Comparison of ENCODE assay signal across 8 mouse cellular contexts in the genomic region with DNA sequence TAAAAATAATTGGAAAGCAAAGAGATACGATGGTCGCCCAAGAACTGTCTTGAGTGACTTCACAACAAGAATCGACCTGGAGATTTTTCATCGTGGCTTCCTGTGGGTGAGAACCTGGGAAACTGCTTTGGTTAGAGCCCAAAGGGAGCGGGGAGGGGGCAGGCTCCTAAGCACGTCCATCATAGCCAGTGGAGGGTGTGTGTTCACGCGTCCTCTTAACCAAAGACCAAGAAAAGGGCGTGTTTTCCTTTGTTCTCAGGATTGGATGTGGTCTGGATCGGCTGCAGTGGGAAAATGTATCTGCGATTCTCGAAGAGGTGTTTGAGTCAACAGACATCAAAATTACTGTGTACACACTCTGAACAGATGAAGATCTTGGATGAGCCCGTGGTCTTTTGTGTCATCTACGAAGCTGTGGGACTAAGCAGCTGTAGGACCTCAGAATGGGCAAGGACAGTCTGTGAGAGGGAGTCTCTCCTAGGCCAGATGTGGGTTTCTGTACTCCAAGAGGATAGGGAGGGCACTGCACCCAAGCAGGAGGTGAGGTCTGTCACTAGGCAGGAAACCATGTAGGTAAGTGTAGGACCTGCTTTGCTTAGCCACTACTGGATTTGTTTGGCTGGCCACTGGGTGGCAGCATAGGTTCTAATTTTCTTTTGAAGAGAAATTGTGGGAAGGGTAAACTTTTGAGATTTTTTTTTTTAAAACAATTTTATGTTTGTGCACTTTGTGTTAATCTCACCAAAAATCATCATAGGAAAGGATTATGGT. TPM values are rescaled to one million over a fixed set of nuclear protein-coding genes. Genes with fewer than 3 reads are reported as not detected.
A peak's percentile ranks its signal among the peaks of the same experiment; 100 is the strongest.
DNase-seq lines count a peak whose midpoint lies in the region; ATAC-seq and TF ChIP-seq lines count a peak whose summit lies in the region.

No protein-coding gene starts in this region.

- peak; percentile 35; the same call in 1 of the 2 replicates for TF ChIP-seq CTCF in G1E (IDR thresholded peaks at IDR 0.05; ENCODE audit: low read depth, low read length)
- TF ChIP-seq CTCF in lung, adult 2 months (IDR thresholded peaks at IDR 0.05; ENCODE audit: insufficient read depth, low read length): peak; percentile 31

- peak; percentile 63 for ATAC-seq in G1E (ENCODE audit: extremely low read depth, insufficient number of reproducible peaks, low FRiP score, poor library complexity, severe bottlenecking)
- ATAC-seq in heart, embryonic 16.5 days (replicated peaks; ENCODE audit: extremely low read depth, insufficient read depth, low FRiP score): peak; percentile 47
- ATAC-seq in neural tube, embryonic 15.5 days (ENCODE audit: low FRiP score): peak; percentile 79

- H3K4me1 ChIP-seq in G1E (ENCODE audit: insufficient read depth, low read depth, low read length): peaks cover 43% of the 10 kb centered on the region
- peaks cover 14% of the 10 kb centered on the region for H3K4me1 ChIP-seq in heart, embryonic 16.5 days (ENCODE audit: control insufficient read depth, insufficient read depth, low read length)
- no peaks in the 10 kb centered on the region; the same call in 1 of the 2 replicates for H3K4me1 ChIP-seq in lung, adult 2 months (ENCODE audit: control insufficient read depth, insufficient read depth, low read length)
- H3K4me1 ChIP-seq in neural tube, embryonic 15.5 days: peaks cover 6% of the 10 kb centered on the region

- no peak overlapping the region for H3K4me3 ChIP-seq in G1E (ENCODE audit: low read depth, low read length)
- no peak overlapping the region for H3K4me3 ChIP-seq in heart, embryonic 16.5 days (ENCODE audit: low read length)
- no peak overlapping the region for H3K4me3 ChIP-seq in lung, adult 2 months (replicated peaks; ENCODE audit: extremely low read depth, low read depth, low read length)
- H3K4me3 ChIP-seq in neural tube, embryonic 15.5 days (replicated peaks): no peak overlapping the region

- DNase-seq in A20 (ENCODE audit: low read depth, low spot score): peak; percentile 51
- DNase-seq in G1E (ENCODE audit: low spot score): peak; percentile 36
- DNase-seq in cerebellum, postnatal 14 days: peak; percentile 83 to 86
- DNase-seq in kidney, postnatal 14 days: peak; percentile 75
- peak; percentile 41 for DNase-seq in lung, adult 2 months
- DNase-seq in urinary bladder, postnatal 4 days (ENCODE audit: low spot score in 2 of 2): no peak

- peak overlapping the region; percentile 74 for H3K27ac ChIP-seq in heart, embryonic 16.5 days (ENCODE audit: low read length)
- no peak overlapping the region for H3K27ac ChIP-seq in neural tube, embryonic 15.5 days (replicated peaks)

- no peaks in the 10 kb centered on the region for H3K9me3 ChIP-seq in G1E (replicated peaks)
- no peaks in the 10 kb centered on the region for H3K9me3 ChIP-seq in heart, embryonic 16.5 days (replicated peaks; ENCODE audit: control insufficient read depth, low read length)
- no peaks in the 10 kb centered on the region for H3K9me3 ChIP-seq in neural tube, embryonic 15.5 days (replicated peaks)

- WGBS in heart, embryonic 16.5 days: 76% methylated on average over 14 of the region's 14 CpGs
- 60% methylated on average over 14 of the region's 14 CpGs for WGBS in lung, adult 2 months
- 89% methylated on average over 14 of the region's 14 CpGs for WGBS in neural tube, embryonic 15.5 days

- TF ChIP-seq POLR2A in lung, adult 2 months (IDR thresholded peaks at IDR 0.05; ENCODE audit: borderline replicate concordance, extremely low read depth, low read depth, low read length): no peak

- H3K9ac ChIP-seq in heart, embryonic 16.5 days (ENCODE audit: low read length): no peak overlapping the region
- no peak overlapping the region for H3K9ac ChIP-seq in neural tube, embryonic 15.5 days (replicated peaks)

- H3K27me3 ChIP-seq in G1E (ENCODE audit: insufficient read depth, low read length): no peaks in the 10 kb centered on the region
- H3K27me3 ChIP-seq in heart, embryonic 16.5 days (ENCODE audit: control insufficient read depth, insufficient read depth, low read length): no peaks in the 10 kb centered on the region
- H3K27me3 ChIP-seq in neural tube, embryonic 15.5 days (replicated peaks): no peaks in the 10 kb centered on the region

- H3K4me2 ChIP-seq in heart, embryonic 16.5 days (ENCODE audit: low read depth, low read length): no peak overlapping the region
- no peak overlapping the region for H3K4me2 ChIP-seq in neural tube, embryonic 15.5 days

- H3K36me3 ChIP-seq in G1E (replicated peaks): peaks cover 78% of the 10 kb centered on the region
- peaks cover 54% of the 10 kb centered on the region for H3K36me3 ChIP-seq in heart, embryonic 16.5 days (ENCODE audit: control insufficient read depth, insufficient read depth)
- H3K36me3 ChIP-seq in neural tube, embryonic 15.5 days: peaks cover 10% of the 10 kb centered on the region; the same call in 1 of the 2 replicates

RNA-seq across cellular contexts. Expression of a gene that starts 6.8 kb away (rescaled TPM):
- 34.3 and 39.8 TPM in 2 replicates for total RNA-seq in G1E (2014; fragmentation: Nextera tagmentation)
- 83.4 and 91.3 TPM in 2 replicates for total RNA-seq in G1E (2017)
- 3.5 and 5.0 TPM in 2 replicates for polyA plus RNA-seq in G1E (2012)
- 40.9 and 44.4 TPM in 2 replicates for polyA plus RNA-seq in heart, embryonic 16.5 days (2015; fragmentation: Nextera tagmentation; extraction: Ambion mirVana)
- 6.7 and 11.9 TPM in 2 replicates for polyA plus RNA-seq in lung, adult 2 months (2012; rRNA removed)
- 29.4 and 39.3 TPM in 2 replicates for polyA plus RNA-seq in neural tube, embryonic 15.5 days (2015; fragmentation: Nextera tagmentation; extraction: Ambion mirVana)

RNA-seq across cellular contexts. Expression of a gene that starts 6.9 kb away (rescaled TPM):
- total RNA-seq in G1E (2014; fragmentation: Nextera tagmentation) (193 and 203 TPM in 2 replicates), G1E (2017) (22.5 and 27.4 TPM in 2 replicates)
- 41.1 and 43.3 TPM in 2 replicates for polyA plus RNA-seq in G1E (2012)
- polyA plus RNA-seq in heart, embryonic 16.5 days (2015; fragmentation: Nextera tagmentation; extraction: Ambion mirVana): 9.0 and 10.2 TPM in 2 replicates
- 64.4 and 82.6 TPM in 2 replicates for polyA plus RNA-seq in lung, adult 2 months (2012; rRNA removed)
- 9.1 and 9.5 TPM in 2 replicates for polyA plus RNA-seq in neural tube, embryonic 15.5 days (2015; fragmentation: Nextera tagmentation; extraction: Ambion mirVana)

RNA-seq across cellular contexts. Expression of a gene that starts 16.1 kb away (rescaled TPM):
- total RNA-seq in G1E (2014; fragmentation: Nextera tagmentation) (not detected in 2 replicates), G1E (2017) (0.06 and 0.11 TPM in 2 replicates)
- not detected in 2 replicates for polyA plus RNA-seq in G1E (2012)
- 207 and 218 TPM in 2 replicates for polyA plus RNA-seq in heart, embryonic 16.5 days (2015; fragmentation: Nextera tagmentation; extraction: Ambion mirVana)
- 1.7 and 39.9 TPM in 2 replicates for polyA plus RNA-seq in lung, adult 2 months (2012; rRNA removed)
- polyA plus RNA-seq in neural tube, embryonic 15.5 days (2015; fragmentation: Nextera tagmentation; extraction: Ambion mirVana): 3.7 and 5.1 TPM in 2 replicates

RNA-seq across cellular contexts. Expression of a gene that starts 34.7 kb away (rescaled TPM):
- total RNA-seq in G1E (2014; fragmentation: Nextera tagmentation) (84.5 and 99.5 TPM in 2 replicates), G1E (2017) (57.0 and 61.3 TPM in 2 replicates)
- polyA plus RNA-seq in G1E (2012): 23.0 and 47.5 TPM in 2 replicates
- 4.6 and 6.1 TPM in 2 replicates for polyA plus RNA-seq in heart, embryonic 16.5 days (2015; fragmentation: Nextera tagmentation; extraction: Ambion mirVana)
- polyA plus RNA-seq in lung, adult 2 months (2012; rRNA removed): 0.24 and 1.3 TPM in 2 replicates
- polyA plus RNA-seq in neural tube, embryonic 15.5 days (2015; fragmentation: Nextera tagmentation; extraction: Ambion mirVana): 0.69 and 1.1 TPM in 2 replicates

RNA-seq across cellular contexts. Expression of a gene that starts 38.1 kb away (rescaled TPM):
- total RNA-seq in G1E (2014; fragmentation: Nextera tagmentation) (22.1 and 25.9 TPM in 2 replicates), G1E (2017) (15.6 and 17.6 TPM in 2 replicates)
- polyA plus RNA-seq in G1E (2012): 15.9 and 16.3 TPM in 2 replicates
- 0.75 and 2.0 TPM in 2 replicates for polyA plus RNA-seq in heart, embryonic 16.5 days (2015; fragmentation: Nextera tagmentation; extraction: Ambion mirVana)
- 0.85 and 1.1 TPM in 2 replicates for polyA plus RNA-seq in lung, adult 2 months (2012; rRNA removed)
- polyA plus RNA-seq in neural tube, embryonic 15.5 days (2015; fragmentation: Nextera tagmentation; extraction: Ambion mirVana): 0.18 and 4.4 TPM in 2 replicates

Comparison
In these comparisons a context has a peak if more than half of its experiments do, and no peak if none do; other contexts are left out.
1. DNase-seq: peak in A20 (single experiment), G1E (single experiment), cerebellum, postnatal 14 days (2 of 2), kidney, postnatal 14 days (single experiment) and lung, adult 2 months (single experiment); none in urinary bladder, postnatal 4 days (0 of 2).
2. Peak in every context shown above with its lines, with median percentiles within 50 percentile points of each other: ATAC-seq.